Mouse (Mus musculus) limb, embryonic 13.5 days (tissue): ENCODE data around the gene Brd4. TPM values are rescaled to one million over a fixed set of nuclear protein-coding genes. Genes with fewer than 3 reads are reported as not detected.

Experiments used
- ATAC-seq: fragments of 200-750 bp; cut with Nextera tagmentation; 2 replicates; pipeline ENCODE4 v1.8.0; 2017; ENCODE audit warnings: low read depth, moderate number of reproducible peaks, moderate TSS enrichment; ENCODE audit not compliant: low FRiP score
- H3K27ac ChIP-seq: fragments of 300-500 bp; sonication (generic); 2 replicates; pipeline ENCODE4 v1.5.1; 2015; ENCODE audit warnings: inconsistent platforms, mild to moderate bottlenecking, moderate library complexity
- H3K27me3 ChIP-seq: fragments of 300-500 bp; sonication (generic); 2 replicates; pipeline ENCODE4 v1.6.1; 2015; ENCODE audit warnings: mild to moderate bottlenecking, inconsistent platforms
- H3K36me3 ChIP-seq: fragments of 300-500 bp; sonication (generic); 2 replicates; pipeline ENCODE4 v1.6.1; 2015; ENCODE audit warnings: inconsistent platforms, mild to moderate bottlenecking, moderate library complexity
- H3K4me1 ChIP-seq: fragments of 300-500 bp; sonication (generic); 2 replicates; pipeline ENCODE4 v1.6.1; 2015; ENCODE audit warnings: inconsistent platforms
- H3K4me2 ChIP-seq: fragments of 300-500 bp; sonication (generic); replicated peaks from 2 replicates; pipeline ENCODE4 v1.6.1; 2015; ENCODE audit warnings: inconsistent platforms, mild to moderate bottlenecking, moderate library complexity
- H3K4me3 ChIP-seq: fragments of 300-500 bp; sonication (generic); 2 replicates; pipeline ENCODE4 v1.5.1; 2015; ENCODE audit warnings: moderate library complexity, mild to moderate bottlenecking, inconsistent platforms
- H3K9ac ChIP-seq: fragments of 300-500 bp; sonication (generic); 2 replicates; pipeline ENCODE4 v1.6.1; 2015; ENCODE audit warnings: mild to moderate bottlenecking, inconsistent platforms
- H3K9me3 ChIP-seq: fragments of 300-500 bp; sonication (generic); 2 replicates; pipeline ENCODE4 v1.6.1; 2016; ENCODE audit warnings: inconsistent platforms
- WGBS: fragments of 180-500 bp; shearing (Covaris S2); methylation state at CpG from one replicate; pipeline ENCODE4 v1.1.7; 2015; 5-methylcytosine and 5-hydroxymethylcytosine counted together
- polyA plus RNA-seq: library from polyadenylated mRNA; unstranded; fragments of >200 nt; fragmentation: Nextera tagmentation; extraction: Ambion mirVana; gene quantifications from 2 replicates; pipeline ENCODE4 v1.2.1, GENCODE M21; 2015

The Brd4 gene
- polyA plus RNA-seq, 1 experiment from 2014 or later = 109 TPM

- Histone ChIP-seq H3K36me3 (peaks cover 26% of the 10 kb centered on the region), H3K9me3 (no peaks in the 10 kb centered on the region), H3K27ac (no peak overlapping the region), H3K27me3 (no peaks in the 10 kb centered on the region), H3K9ac (no peak overlapping the region), H3K4me1 (peaks cover 42% of the 10 kb centered on the region), H3K4me3 (no peak overlapping the region), H3K4me2 (no peak overlapping the region)
- 81% methylated on average over 4 of the region's 4 CpGs for WGBS
- ATAC-seq = no peak
Observed at GRCm38 (mm10) chr17:32160882-32161281, 123.6 kb downstream of the Brd4 start.

GRCm38 (mm10) chr17:32158841-32159240 is 125.7 kb downstream of the Brd4 start:
- Histone ChIP-seq H3K27me3 (no peaks in the 10 kb centered on the region), H3K9ac (no peak overlapping the region), H3K27ac (no peak overlapping the region), H3K4me1 (peaks cover 24% of the 10 kb centered on the region), H3K4me2 (no peak overlapping the region), H3K4me3 (no peak overlapping the region), H3K9me3 (no peaks in the 10 kb centered on the region), H3K36me3 (peaks cover 46% of the 10 kb centered on the region)
- ATAC-seq = no peak
- 93% methylated on average over 13 of the region's 13 CpGs for WGBS

GRCm38 (mm10) chr17:32146718-32147117 is 137.8 kb downstream of the Brd4 start:
- ATAC-seq = no peak
- Histone ChIP-seq H3K4me3 (no peak overlapping the region), H3K9ac (no peak overlapping the region), H3K4me1 (no peaks in the 10 kb centered on the region), H3K4me2 (no peak overlapping the region), H3K27me3 (no peaks in the 10 kb centered on the region), H3K27ac (no peak overlapping the region), H3K9me3 (no peaks in the 10 kb centered on the region), H3K36me3 (peaks cover 91% of the 10 kb centered on the region)
- 93% methylated on average over 8 of the region's 8 CpGs for WGBS

Other genes with a start within 250 kb of the Brd4 start
- 87.2 and 89.8 TPM in 2 replicates for gene Rrp1b, start 248.6 kb downstream of the Brd4 start, polyA plus RNA-seq
- 0.64 and 0.73 TPM in 2 replicates for gene Hsf2bp, start 248.4 kb downstream of the Brd4 start, polyA plus RNA-seq
- gene Notch3, start 117.9 kb downstream of the Brd4 start, polyA plus RNA-seq = 14.9 and 16.9 TPM in 2 replicates
- gene Ephx3, start 95.2 kb downstream of the Brd4 start, polyA plus RNA-seq = 0.26 and 0.29 TPM in 2 replicates
- 110 and 123 TPM in 2 replicates for gene Akap8, start 36.5 kb upstream of the Brd4 start, polyA plus RNA-seq
- 106 and 116 TPM in 2 replicates for gene Akap8l, start 65.9 kb upstream of the Brd4 start, polyA plus RNA-seq
- gene Wiz, start 104.7 kb upstream of the Brd4 start, polyA plus RNA-seq = 23.4 and 25.2 TPM in 2 replicates
- 0.85 and 1.1 TPM in 2 replicates for gene Rasal3, start 118.9 kb upstream of the Brd4 start, polyA plus RNA-seq
- gene Pglyrp2, start 139.4 kb upstream of the Brd4 start, polyA plus RNA-seq = 0.09 TPM in 2 replicates
- gene Cyp4f39, start 168.0 kb upstream of the Brd4 start, polyA plus RNA-seq = 0.79 and 1.9 TPM in 2 replicates
- gene Cyp4f17, start 221.3 kb upstream of the Brd4 start, polyA plus RNA-seq = 16.3 and 17.7 TPM in 2 replicates